In the genomic region with DNA sequence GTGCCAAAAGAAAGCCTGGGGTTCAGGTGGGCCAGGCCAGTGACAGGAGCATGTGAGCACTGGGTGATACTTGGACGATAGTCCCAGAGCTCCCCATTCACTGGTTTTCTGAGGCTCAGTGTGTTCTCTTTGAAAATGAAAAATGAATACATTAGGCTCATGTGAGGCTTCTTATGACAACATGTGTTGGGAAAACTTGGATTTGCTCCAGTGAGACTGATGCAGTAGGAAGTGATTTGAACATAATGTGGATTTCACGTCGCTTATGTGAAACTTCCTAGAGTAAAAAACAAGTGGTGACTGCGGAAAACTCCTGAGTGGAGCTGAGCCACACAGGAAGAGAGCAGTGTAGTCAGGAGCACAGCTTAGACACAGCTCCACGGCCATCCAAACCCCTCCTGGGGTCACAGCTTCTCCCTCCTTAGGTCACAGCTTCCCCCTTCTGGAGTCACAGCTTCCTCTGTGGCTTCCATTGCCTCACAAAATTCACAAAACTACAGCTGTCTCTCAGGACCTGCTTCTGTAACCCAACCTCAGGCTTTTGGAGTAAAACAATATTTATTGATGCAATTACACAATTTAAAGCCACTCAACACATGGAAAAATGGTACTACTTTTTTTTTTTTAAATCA, we compare ENCODE assay signal across 27 mouse cellular contexts.
DNase-seq lines count a peak whose midpoint lies in the region; ATAC-seq and TF ChIP-seq lines count a peak whose summit lies in the region.
"Had no signal": no experiment of that assay in that cellular context is flagged by ENCODE, and none has a peak within 500 bp of the region (broad histone marks: within the 10 kb centered on the region; RNA-seq: fewer than 3 reads in every experiment).

No protein-coding gene starts in this region.

- ATAC-seq in forebrain, embryonic 14.5 days, result no peak
- no peak for ATAC-seq in limb, embryonic 14.5 days (ENCODE audit: low FRiP score, low read depth)
- peak; percentile 27 to 66; a peak in 2 of 4 replicates for ATAC-seq in hematopoietic stem cell, adult 5-6 weeks (replicated peaks in 1 of 2; ENCODE audit: insufficient read depth in 1 of 2, low FRiP score in 2 of 2, low TSS enrichment in 1 of 2, low read depth in 1 of 2, poor library complexity in 2 of 2, severe bottlenecking in 2 of 2)
- no peak for ATAC-seq in hindbrain, embryonic 11.5 days (ENCODE audit: low FRiP score)
- ATAC-seq: CD4-positive, CD25-positive, alpha-beta regulatory T cell, adult 4 months; inflammation-experienced regulatory T-cells, adult 6 months; liver, embryonic 12.5 days; midbrain, embryonic 15.5 days had no signal

- TF ChIP-seq POLR2A in limb, embryonic 14.5 days (IDR thresholded peaks at IDR 0.05; ENCODE audit: borderline replicate concordance, extremely low read depth, insufficient read depth, insufficient read length), result no peak
- no peak for TF ChIP-seq POLR2A in bone marrow macrophage, adult 2 months (IDR thresholded peaks at IDR 0.05; ENCODE audit: borderline replicate concordance, low read depth, low read length)

- no peaks in the 10 kb centered on the region for H3K9me3 ChIP-seq in forebrain, embryonic 14.5 days (replicated peaks; ENCODE audit: control insufficient read depth, low read length)
- H3K9me3 ChIP-seq in forebrain, embryonic 10.5 days, result no peaks in the 10 kb centered on the region
- no peaks in the 10 kb centered on the region for H3K9me3 ChIP-seq in limb, embryonic 14.5 days (ENCODE audit: control insufficient read depth, low read length)
- H3K9me3 ChIP-seq in limb, embryonic 10.5 days (replicated peaks), result no peaks in the 10 kb centered on the region
- H3K9me3 ChIP-seq in hindbrain, embryonic 11.5 days (ENCODE audit: control insufficient read depth, low read length), result no peaks in the 10 kb centered on the region
- H3K9me3 ChIP-seq: embryonic facial prominence, embryonic 13.5 days; hindbrain, embryonic 12.5 days; limb, embryonic 12.5 days; liver, embryonic 12.5 days; midbrain, embryonic 15.5 days; neural tube, embryonic 13.5 days had no signal

- H3K4me2 ChIP-seq in forebrain, embryonic 14.5 days (ENCODE audit: low read length), result no peak overlapping the region
- no peak overlapping the region for H3K4me2 ChIP-seq in limb, embryonic 14.5 days (replicated peaks; ENCODE audit: low read depth, low read length, severe bottlenecking)
- no peak overlapping the region for H3K4me2 ChIP-seq in hindbrain, embryonic 11.5 days (replicated peaks; ENCODE audit: low read depth, low read length)
- H3K4me2 ChIP-seq: embryonic facial prominence, embryonic 13.5 days; heart, embryonic 11.5 days; hindbrain, embryonic 12.5 days; limb, embryonic 12.5 days; liver, embryonic 12.5 days; midbrain, embryonic 15.5 days; neural tube, embryonic 13.5 days had no signal

- H3K27me3 ChIP-seq in forebrain, embryonic 14.5 days (replicated peaks; ENCODE audit: control insufficient read depth, insufficient read depth, low read length), result no peaks in the 10 kb centered on the region
- H3K27me3 ChIP-seq in forebrain, embryonic 10.5 days (ENCODE audit: poor library complexity, severe bottlenecking), result no peaks in the 10 kb centered on the region
- no peaks in the 10 kb centered on the region for H3K27me3 ChIP-seq in limb, embryonic 14.5 days (ENCODE audit: control insufficient read depth, insufficient read depth, low read length)
- no peaks in the 10 kb centered on the region for H3K27me3 ChIP-seq in limb, embryonic 10.5 days (ENCODE audit: low read depth, poor library complexity, severe bottlenecking)
- no peaks in the 10 kb centered on the region for H3K27me3 ChIP-seq in hindbrain, embryonic 11.5 days (ENCODE audit: control insufficient read depth, insufficient read depth, low read length)
- H3K27me3 ChIP-seq: embryonic facial prominence, embryonic 13.5 days; hindbrain, embryonic 12.5 days; limb, embryonic 12.5 days; liver, embryonic 12.5 days; midbrain, embryonic 15.5 days; neural tube, embryonic 13.5 days had no signal

- H3K4me1 ChIP-seq in forebrain, embryonic 14.5 days (ENCODE audit: control insufficient read depth, insufficient read depth, low read length), result 0 out of 2 replicates have a peak, but pooled peaks cover 2% of the 10 kb centered on the region
- no peaks in the 10 kb centered on the region for H3K4me1 ChIP-seq in forebrain, embryonic 10.5 days
- H3K4me1 ChIP-seq in limb, embryonic 14.5 days (ENCODE audit: control insufficient read depth, insufficient read depth, low read length), result no peaks in the 10 kb centered on the region; the same call in 1 of the 2 replicates
- no peaks in the 10 kb centered on the region for H3K4me1 ChIP-seq in limb, embryonic 10.5 days
- H3K4me1 ChIP-seq in bone marrow macrophage, adult 2 months (ENCODE audit: control insufficient read depth, insufficient read depth, low read length), result peaks cover 44% of the 10 kb centered on the region
- H3K4me1 ChIP-seq in hindbrain, embryonic 11.5 days (replicated peaks; ENCODE audit: control insufficient read depth, insufficient read depth, low read length), result no peaks in the 10 kb centered on the region
- H3K4me1 ChIP-seq: limb, embryonic 12.5 days; liver, embryonic 12.5 days had no signal

- no peak overlapping the region for H3K27ac ChIP-seq in forebrain, embryonic 14.5 days (ENCODE audit: low read depth, low read length)
- no peak overlapping the region for H3K27ac ChIP-seq in forebrain, embryonic 10.5 days
- no peak overlapping the region for H3K27ac ChIP-seq in limb, embryonic 14.5 days (replicated peaks; ENCODE audit: low read depth, low read length)
- no peak overlapping the region for H3K27ac ChIP-seq in limb, embryonic 10.5 days
- H3K27ac ChIP-seq in bone marrow macrophage, adult 2 months (ENCODE audit: insufficient read depth, low read depth, low read length), result peak overlapping the region; percentile 65
- H3K27ac ChIP-seq in hindbrain, embryonic 11.5 days (ENCODE audit: low read depth, low read length), result no peak overlapping the region
- H3K27ac ChIP-seq: embryonic facial prominence, embryonic 13.5 days; hindbrain, embryonic 12.5 days; limb, embryonic 12.5 days; liver, embryonic 12.5 days; midbrain, embryonic 15.5 days; neural tube, embryonic 13.5 days had no signal

- TF ChIP-seq CTCF in bone marrow macrophage, adult 2 months (IDR thresholded peaks at IDR 0.05; ENCODE audit: low read depth, low read length), result no peak

- DNase-seq in forebrain, embryonic 14.5 days (ENCODE audit: low spot score), result peak; percentile 75
- DNase-seq in forebrain, embryonic 10.5 days (ENCODE audit: extremely low spot score, low spot score), result no peak
- peak; percentile 32 for DNase-seq in limb, embryonic 14.5 days (ENCODE audit: low spot score)
- DNase-seq in limb, embryonic 10.5 days (ENCODE audit: low spot score), result no peak
- DNase-seq in urinary bladder, adult 18-20 months (ENCODE audit: low spot score in 2 of 2), result no peak
- no peak for DNase-seq in hindbrain, embryonic 11.5 days (ENCODE audit: low spot score)
- DNase-seq: adrenal gland, postnatal 25 days; cerebellum, adult 18-20 months; cerebellum, postnatal 14 days; kidney, adult 8-10 months; kidney, postnatal 14 days; layer of hippocampus, postnatal 36 days; lung, adult 18-20 months; retina, postnatal 1 day; thymus, postnatal 14 days had no signal

- no peaks in the 10 kb centered on the region for H3K36me3 ChIP-seq in forebrain, embryonic 14.5 days (ENCODE audit: control insufficient read depth, insufficient read depth, low read length)
- no peaks in the 10 kb centered on the region for H3K36me3 ChIP-seq in forebrain, embryonic 10.5 days (replicated peaks)
- H3K36me3 ChIP-seq in limb, embryonic 14.5 days (ENCODE audit: control insufficient read depth, insufficient read depth, low read length), result no peaks in the 10 kb centered on the region
- H3K36me3 ChIP-seq in limb, embryonic 10.5 days, result no peaks in the 10 kb centered on the region
- H3K36me3 ChIP-seq in hindbrain, embryonic 11.5 days (ENCODE audit: control insufficient read depth, insufficient read depth, low read length), result no peaks in the 10 kb centered on the region
- H3K36me3 ChIP-seq: embryonic facial prominence, embryonic 13.5 days; hindbrain, embryonic 12.5 days; limb, embryonic 12.5 days; liver, embryonic 12.5 days; midbrain, embryonic 15.5 days; neural tube, embryonic 13.5 days had no signal

- no peak overlapping the region for H3K4me3 ChIP-seq in forebrain, embryonic 14.5 days (ENCODE audit: low read depth, low read length)
- H3K4me3 ChIP-seq in forebrain, embryonic 10.5 days, result no peak overlapping the region
- no peak overlapping the region for H3K4me3 ChIP-seq in limb, embryonic 14.5 days (replicated peaks; ENCODE audit: low read length)
- H3K4me3 ChIP-seq in limb, embryonic 10.5 days, result no peak overlapping the region
- H3K4me3 ChIP-seq in bone marrow macrophage, adult 2 months (ENCODE audit: insufficient read depth, low read length), result no peak overlapping the region
- H3K4me3 ChIP-seq in hindbrain, embryonic 11.5 days (ENCODE audit: low read depth, low read length), result no peak overlapping the region
- H3K4me3 ChIP-seq: embryonic facial prominence, embryonic 13.5 days; hindbrain, embryonic 12.5 days; limb, embryonic 12.5 days; liver, embryonic 12.5 days; midbrain, embryonic 15.5 days; myocyte; neural tube, embryonic 13.5 days had no signal

- 72% methylated on average over 5 of the region's 5 CpGs for WGBS in forebrain, embryonic 14.5 days
- 78% methylated on average over 5 of the region's 5 CpGs for WGBS in forebrain, embryonic 10.5 days
- WGBS in limb, embryonic 14.5 days, result 54% methylated on average over 5 of the region's 5 CpGs
- WGBS in limb, embryonic 10.5 days, result 82% methylated on average over 5 of the region's 5 CpGs
- WGBS in hindbrain, embryonic 11.5 days, result 78% methylated on average over 5 of the region's 5 CpGs

- no peak overlapping the region for H3K9ac ChIP-seq in forebrain, embryonic 14.5 days (ENCODE audit: low read length)
- H3K9ac ChIP-seq in limb, embryonic 14.5 days (ENCODE audit: low read depth, low read length, severe bottlenecking), result no peak overlapping the region
- no peak overlapping the region for H3K9ac ChIP-seq in hindbrain, embryonic 11.5 days (ENCODE audit: low read depth, low read length)
- H3K9ac ChIP-seq: embryonic facial prominence, embryonic 13.5 days; hindbrain, embryonic 12.5 days; limb, embryonic 12.5 days; liver, embryonic 12.5 days; midbrain, embryonic 15.5 days; neural tube, embryonic 13.5 days had no signal

Comparison
In these comparisons a context has a peak if more than half of its experiments do, and no peak if none do; other contexts are left out.
1. DNase-seq: peak in forebrain, embryonic 14.5 days (single experiment) and limb, embryonic 14.5 days (single experiment); none in forebrain, embryonic 10.5 days (single experiment), limb, embryonic 10.5 days (single experiment), urinary bladder, adult 18-20 months (0 of 2) and hindbrain, embryonic 11.5 days (single experiment).
2. ATAC-seq: peak in hematopoietic stem cell, adult 5-6 weeks (2 of 2); none in forebrain, embryonic 14.5 days (single experiment), limb, embryonic 14.5 days (single experiment) and hindbrain, embryonic 11.5 days (single experiment).